Mouse (Mus musculus): Measurements from ENCODE around the gene Tmem39b.
"Not testable (repeated sequence)": the region's sequence is repeated elsewhere in the genome, so short reads cannot be mapped to it uniquely, and the experiment has no call there.

Tmem39b gene

DNA sequence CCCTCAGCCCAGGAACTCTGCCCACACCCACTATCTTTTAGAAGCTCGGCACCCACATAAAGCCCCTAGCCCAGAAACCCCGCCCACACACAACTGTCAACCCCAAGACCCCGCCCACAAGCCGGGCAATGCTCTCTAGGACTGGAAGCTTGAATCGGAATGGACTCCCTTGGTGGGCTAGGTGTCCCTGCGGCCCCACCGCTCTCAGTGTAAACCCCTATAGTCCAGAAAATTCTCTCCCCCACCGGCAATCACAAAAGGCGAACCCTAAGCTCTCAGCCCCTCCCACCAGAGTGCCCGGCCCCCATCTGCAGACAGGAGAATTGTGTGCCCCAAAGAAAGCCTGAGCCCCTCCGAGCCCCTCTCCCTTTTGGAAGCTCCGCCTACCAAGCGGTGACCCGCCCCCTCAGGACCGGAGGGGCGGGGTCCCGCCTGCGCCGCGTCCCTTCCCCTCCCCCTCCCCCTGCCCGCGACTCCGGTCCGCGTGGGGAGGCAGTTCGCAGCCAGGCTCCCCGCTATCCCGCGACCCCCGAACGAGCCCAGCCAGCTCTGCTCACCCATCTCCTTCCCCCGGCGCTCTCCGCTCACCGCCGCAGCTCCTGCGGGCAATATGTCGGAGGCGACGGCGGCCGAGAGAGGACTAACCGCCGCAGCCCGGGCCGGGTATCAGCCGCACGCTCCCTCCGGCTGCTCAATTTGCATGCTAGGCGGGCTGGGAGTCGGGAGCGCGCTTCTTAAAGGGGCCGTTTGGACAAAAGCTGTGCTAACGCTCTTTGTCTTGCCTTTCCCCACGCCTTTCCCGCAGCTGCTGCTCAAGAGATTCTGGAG, at the start of gene Tmem39b:
Gene Tmem39b, minus strand, starts transcription at position 681 of the 828 bp plus-strand sequence.
- DNase-seq: peak; percentile 94 to 95

DNA sequence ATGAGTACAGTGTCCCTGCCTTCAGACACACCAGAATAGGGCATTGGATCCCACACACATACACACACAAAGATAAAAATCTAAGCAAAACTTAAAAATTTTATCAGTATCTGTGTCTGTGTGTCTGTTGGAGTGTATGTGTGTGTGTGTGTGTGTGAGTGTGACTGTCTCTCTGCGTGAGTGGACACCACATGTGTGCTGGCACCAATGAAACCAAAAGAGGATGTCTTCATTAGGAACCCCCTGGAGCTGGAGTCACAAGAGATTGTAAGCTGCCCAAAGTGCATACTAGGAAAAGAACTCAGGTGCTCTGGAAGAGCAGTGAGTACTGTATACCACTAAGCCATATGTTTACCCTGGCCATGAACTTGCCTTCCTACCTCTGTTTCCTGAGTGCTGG, 49.5 kb upstream of the Tmem39b start:
- DNase-seq: no peak

DNA sequence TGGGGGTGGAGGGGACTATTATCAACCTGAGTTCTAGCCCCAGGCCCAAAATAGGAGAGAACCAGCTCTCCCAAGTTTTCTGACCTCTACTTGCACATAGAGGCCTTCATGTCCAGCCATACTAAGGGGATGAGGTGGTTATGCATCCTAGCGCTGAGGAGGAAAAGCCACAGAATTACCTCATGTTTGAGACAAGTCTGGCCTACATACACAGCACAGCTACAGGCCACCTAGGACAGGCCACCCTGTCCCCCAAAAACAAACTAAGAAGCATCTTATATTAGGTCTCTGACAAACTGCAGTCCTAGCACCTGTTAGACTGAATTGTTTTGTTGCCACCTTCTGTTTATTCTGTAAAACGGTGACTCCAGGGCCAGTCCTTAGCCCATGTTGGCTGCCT, 46.9 kb upstream of the Tmem39b start:
- DNase-seq: no peak

GRCm38 (mm10) chr4:129743010-129743390, 46.4 kb upstream of the Tmem39b start:
- peak in 1 of 2 experiments; percentile 21 for DNase-seq

DNA sequence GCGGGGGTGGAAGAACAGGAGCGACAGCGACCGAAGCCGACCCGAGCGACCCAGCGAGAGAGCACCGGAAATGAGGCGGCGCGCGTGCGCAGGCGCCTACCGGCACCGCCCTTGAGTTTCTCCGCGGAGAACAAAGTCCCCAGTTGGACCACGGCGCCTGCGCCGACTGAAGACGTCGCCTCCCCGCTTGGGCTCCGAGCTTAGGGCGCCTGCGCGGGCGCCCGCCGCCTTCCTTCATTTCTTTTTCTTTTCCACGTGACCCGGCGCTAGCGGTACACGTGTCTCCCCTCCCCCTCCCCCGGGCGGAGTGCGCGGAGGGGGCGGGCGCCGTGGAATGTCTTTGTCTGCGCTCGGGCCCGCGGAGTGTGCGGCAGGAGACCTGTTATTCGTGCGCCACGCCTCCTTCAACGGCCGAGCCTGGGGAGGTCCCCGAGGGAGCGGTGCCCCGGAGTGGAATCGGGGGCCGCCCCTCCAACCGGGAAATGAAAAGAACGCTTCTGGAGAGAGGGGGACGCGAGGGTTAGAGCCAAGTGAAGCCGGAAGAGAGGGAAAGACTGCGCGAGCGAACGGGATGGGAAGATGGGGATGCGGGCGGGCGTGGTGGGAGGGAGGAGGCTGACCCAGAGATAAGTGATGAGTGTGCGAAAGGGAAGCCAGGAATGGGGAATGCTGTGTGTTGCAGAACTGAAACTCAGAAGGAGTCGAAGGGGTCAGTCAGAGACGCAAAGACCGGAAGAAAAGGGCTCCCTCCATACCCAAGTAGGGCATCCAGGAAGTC, 45.8 kb upstream of the Tmem39b start, which contains the start of gene Khdrbs1:
Gene Khdrbs1, minus strand, starts transcription at position 72 of the 778 bp plus-strand sequence.
- DNase-seq: peak; percentile 96 to 98

DNA sequence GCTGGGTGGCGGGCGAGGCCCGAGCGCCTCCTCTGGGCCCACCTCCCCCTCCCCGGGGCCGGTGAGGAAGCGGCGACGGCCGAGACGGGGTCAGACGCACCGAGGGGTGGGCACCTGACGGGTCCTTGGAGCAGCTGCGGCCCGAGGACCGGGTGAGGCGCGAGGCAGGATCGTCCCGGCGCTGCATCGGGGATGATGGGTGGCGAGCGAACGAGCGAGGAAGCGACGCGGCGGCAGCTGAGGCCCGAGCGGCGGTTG, 45.3 kb upstream of the Tmem39b start:
- DNase-seq: no peak

DNA sequence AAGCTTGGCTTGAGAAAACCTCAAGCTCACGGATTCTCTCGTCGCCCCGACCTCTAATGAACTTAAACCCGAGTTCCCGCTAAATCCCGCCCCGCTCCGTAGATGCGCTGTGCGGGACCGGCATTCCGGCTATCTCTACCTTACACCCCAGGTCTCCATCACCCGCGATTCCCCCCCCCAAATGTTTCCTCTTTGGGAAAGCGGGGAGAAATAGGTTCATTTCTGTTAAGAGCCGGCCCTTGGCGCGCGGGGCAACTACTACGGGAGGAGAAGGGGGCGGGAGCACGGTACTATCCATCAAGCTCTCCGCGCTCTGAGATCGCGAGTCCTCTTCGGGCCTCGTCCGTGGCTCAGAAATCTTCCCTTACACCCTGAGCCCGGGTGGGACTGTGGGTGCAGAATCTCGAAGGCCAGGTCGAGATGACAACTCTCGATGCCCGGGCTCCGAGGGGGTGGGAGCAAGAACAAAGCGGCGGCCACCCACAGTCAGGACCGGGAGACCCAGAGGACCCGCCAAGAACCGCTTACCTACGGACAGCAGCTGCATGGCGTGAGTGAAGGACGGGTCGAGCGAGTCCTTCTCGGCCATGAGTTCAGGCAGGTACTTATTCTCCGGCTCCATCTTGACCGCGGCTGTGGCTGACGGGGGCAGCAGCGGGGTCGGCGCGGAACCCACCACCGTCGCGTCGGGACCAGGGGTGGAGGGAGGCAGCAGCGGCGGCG, 44.8 kb upstream of the Tmem39b start:
- DNase-seq: peak; percentile 47 to 54

GRCm38 (mm10) chr4:129739111-129739645, 42.5 kb upstream of the Tmem39b start:
- DNase-seq: no peak

GRCm38 (mm10) chr4:129736173-129736572, 39.5 kb upstream of the Tmem39b start:
- no peak for DNase-seq

DNA sequence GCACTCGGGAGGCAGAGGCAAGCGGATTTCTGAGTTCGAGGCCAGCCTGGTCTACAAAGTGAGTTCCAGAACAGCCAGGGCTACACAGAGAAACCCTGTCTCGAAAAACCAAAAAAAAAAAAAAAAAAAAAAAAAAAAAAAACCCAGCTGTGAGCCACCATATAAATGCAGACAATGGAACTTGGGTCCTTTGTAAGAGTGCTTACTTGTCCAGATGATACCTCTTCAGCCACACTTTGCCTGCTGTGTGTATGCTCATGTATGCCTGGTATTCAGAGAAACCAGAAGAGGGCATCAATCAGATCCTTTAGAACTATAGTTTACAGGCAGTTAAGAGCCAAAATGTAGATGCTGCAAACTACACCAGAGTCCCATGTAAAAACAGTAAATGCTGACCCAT, 38.8 kb upstream of the Tmem39b start:
- DNase-seq: not testable (repeated sequence)

DNA sequence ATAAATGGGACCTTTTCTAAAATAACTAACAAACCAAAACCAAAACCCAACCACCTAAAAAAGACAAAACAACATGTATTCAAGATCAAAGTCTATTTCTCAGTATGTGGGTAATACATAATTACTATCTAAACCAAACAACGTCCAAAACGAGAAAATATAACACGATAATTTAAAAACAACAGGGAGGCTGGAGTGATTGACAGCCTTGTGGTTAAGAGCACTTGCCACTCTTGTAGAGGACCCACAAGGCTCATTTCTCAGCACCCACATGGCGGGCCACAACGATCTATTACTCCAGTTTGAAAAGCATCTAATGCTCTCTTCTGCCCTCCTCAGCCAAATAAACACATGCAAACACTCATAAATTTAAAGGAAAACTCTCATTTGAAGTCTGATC, 34.8 kb upstream of the Tmem39b start:
- DNase-seq: no peak

DNA sequence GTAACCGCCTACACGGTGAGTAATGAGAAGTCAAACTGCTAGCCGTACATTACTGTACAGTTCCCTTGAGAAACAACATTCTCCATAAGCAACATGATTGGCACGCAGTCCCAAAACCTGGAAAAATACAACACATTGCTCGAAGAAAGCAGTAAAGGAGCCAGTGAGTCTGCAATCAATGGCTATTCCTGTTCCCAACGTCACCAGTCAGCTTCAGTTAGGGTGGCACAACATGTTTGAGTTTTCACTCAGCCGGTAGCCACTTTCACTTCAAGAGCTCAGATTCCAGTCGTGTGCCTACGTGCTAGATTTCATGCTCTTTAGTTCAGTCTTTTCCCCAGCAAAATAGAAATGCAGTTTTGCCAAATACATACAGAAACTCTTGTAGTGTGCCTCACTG, 19.7 kb upstream of the Tmem39b start:
- no peak for DNase-seq

- no peak for DNase-seq
These were observed 13.0 kb upstream of the Tmem39b start for GRCm38 (mm10) chr4:129709486-129710129.

DNA sequence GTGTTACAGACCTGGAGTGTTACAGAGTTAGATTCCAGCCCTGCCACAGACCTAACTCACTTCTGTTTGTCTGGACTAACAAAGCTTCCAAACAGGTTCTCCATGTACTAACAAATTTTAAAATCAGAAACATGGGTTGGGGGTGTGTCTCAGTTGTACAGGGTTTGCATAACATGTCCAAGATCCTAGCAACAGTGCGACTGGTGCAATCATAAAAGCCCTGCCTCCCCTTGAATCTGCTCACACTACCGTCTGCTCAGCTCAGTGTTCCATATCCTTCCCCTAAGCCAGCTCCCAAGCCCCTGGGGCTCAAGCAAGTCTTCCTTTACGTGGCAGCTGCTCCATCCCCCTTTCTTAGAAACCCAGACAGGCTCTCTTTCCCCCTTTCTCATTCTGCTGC, 10.1 kb upstream of the Tmem39b start:
- no peak for DNase-seq

GRCm38 (mm10) chr4:129702454-129702853, 5.8 kb upstream of the Tmem39b start:
- DNase-seq: peak; percentile 30 to 45

GRCm38 (mm10) chr4:129701503-129702377, 5.1 kb upstream of the Tmem39b start:
- DNase-seq: peak; percentile 76 to 90

DNA sequence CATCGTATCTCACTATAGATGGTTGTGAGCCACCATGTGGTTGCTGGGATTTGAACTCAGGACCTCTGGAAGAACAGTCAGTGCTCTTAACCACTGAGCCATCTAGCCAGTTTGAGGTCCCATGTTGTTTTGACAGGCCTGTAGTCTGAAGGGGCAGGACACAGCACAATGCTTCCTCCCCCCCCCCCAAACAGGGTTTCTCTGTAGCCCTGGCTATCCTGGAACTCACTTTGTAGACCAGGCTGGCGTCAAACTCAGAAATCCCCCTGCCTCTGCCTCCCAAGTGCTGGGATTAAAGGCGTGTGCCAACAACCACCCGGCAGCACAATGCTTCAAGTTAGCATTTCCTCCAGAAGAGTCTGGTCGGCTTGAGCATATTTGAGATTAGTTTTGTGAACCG, 4.0 kb upstream of the Tmem39b start:
- not testable (repeated sequence) for DNase-seq

DNA sequence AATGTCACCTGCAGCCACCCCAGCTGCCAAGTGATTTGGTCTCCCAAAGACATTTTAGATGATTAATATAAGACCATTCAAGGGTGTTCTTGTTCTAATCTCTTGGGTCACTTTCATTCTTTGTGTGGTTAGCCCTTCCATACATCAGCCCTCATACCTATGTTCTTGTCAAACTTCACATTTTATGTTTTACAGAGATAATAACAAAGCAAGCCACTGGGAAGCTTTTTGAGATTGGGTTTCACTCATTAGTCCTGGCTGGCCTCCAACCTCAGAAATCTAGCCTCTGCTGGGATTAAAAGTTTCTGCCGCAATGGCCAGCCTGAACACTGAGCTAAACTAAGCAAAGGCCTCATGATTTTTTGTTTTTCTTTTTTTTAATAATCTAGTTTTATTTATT, 3.6 kb upstream of the Tmem39b start:
- no peak for DNase-seq

DNA sequence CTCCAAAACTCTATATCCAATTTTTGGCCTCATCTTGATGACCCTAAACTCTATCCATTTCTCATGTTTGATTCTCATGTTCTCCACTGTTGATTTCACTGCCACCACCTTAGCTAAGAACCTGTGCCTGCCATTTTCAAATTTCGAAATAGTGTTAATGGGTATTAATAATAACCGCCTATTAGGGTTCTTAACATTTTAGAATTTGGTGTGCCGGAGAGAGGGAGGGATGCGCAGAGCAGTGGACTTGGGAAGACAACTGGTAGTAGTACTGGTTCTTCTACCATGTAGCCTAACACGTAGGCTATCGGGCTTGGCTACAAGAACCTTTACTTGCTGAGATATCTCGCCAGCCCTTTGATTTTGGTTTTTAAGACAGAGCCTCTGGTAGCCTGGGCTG, 553 bp upstream of the Tmem39b start:
- no peak for DNase-seq

- no peak for DNase-seq
These were observed 852 bp downstream of the Tmem39b start for GRCm38 (mm10) chr4:129695815-129696157.

DNA sequence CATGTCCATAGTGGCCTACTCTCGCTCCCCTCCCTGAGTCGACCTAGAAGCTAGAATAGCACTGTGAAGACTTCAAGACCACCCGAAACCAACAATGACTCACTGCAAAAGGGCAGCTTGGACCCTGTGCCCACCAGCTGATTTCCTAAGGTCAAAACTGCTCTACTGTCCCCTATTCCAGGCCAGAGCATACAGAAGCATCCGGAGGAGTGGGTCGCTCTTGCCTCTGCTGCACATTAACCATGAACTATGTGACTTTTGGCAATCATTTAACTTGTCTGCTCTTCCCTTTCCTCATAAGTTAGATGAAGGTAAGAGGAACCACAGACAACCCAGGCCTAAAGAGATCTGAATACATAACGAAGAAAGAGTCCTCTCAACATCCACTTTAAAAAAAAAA, 12.1 kb downstream of the Tmem39b start:
- no peak for DNase-seq
